Mouse (Mus musculus): ENCODE measurements around the gene Nup210l.

- TF ChIP-seq CTCF (IDR thresholded peaks at IDR 0.05; ENCODE audit: low read depth, low read length) (no peak), TAL1 (conservative IDR thresholded peaks at IDR 0.05; ENCODE audit: low read depth, low read length) (no peak)
Measured at GRCm38 (mm10) chr3:90086068-90086467, 17.9 kb upstream of the Nup210l start.

Measured in G1E (cell line).